Mouse (Mus musculus): ENCODE measurements around the gene Igf1. TPM values are rescaled to one million over a fixed set of nuclear protein-coding genes. Genes with fewer than 3 reads are reported as not detected.

Gene Igf1
- polyA plus RNA-seq, 1 experiment, result 0.48 TPM

- no peak overlapping the region for H3K4me2 ChIP-seq (ENCODE audit: low read depth)
- TF ChIP-seq REST (IDR thresholded peaks at IDR 0.05; ENCODE audit: insufficient read depth, insufficient read length) (no peak), SRF (IDR thresholded peaks at IDR 0.05; ENCODE audit: control insufficient read depth, insufficient read length, low read depth) (no peak), TCF3 (IDR thresholded peaks at IDR 0.05; ENCODE audit: insufficient read length, low read depth) (no peak), MAX (IDR thresholded peaks at IDR 0.05; ENCODE audit: low read depth) (no peak), TCF12 (IDR thresholded peaks at IDR 0.05; ENCODE audit: insufficient read depth, poor library complexity, severe bottlenecking) (no peak), USF1 (IDR thresholded peaks at IDR 0.05; ENCODE audit: low read depth) (no peak), MYOD1 (IDR thresholded peaks at IDR 0.05; ENCODE audit: control insufficient read depth in 1 of 3, insufficient read length in 2 of 3, low read depth in 2 of 3) (no peak), CEBPB (IDR thresholded peaks at IDR 0.05; ENCODE audit: insufficient read depth, poor library complexity, severe bottlenecking) (no peak), POLR2A (IDR thresholded peaks at IDR 0.05; ENCODE audit: insufficient read length, low read depth) (no peak), MYOG (IDR thresholded peaks at IDR 0.05; ENCODE audit: control insufficient read depth in 1 of 3, insufficient read depth in 1 of 3, insufficient read length in 2 of 3, low read depth in 2 of 3) (no peak), POLR2AphosphoS2 (IDR thresholded peaks at IDR 0.05; ENCODE audit: insufficient read length, low read depth) (no peak), E2F4 (IDR thresholded peaks at IDR 0.05; ENCODE audit: insufficient read depth) (no peak)
- H3ac ChIP-seq (ENCODE audit: control insufficient read depth, insufficient read length), result no peak overlapping the region
- H3K4me3 ChIP-seq, result no peak overlapping the region
- H3K79me2 ChIP-seq (ENCODE audit: control insufficient read depth, insufficient read depth), result no peaks in the 10 kb centered on the region
- no peaks in the 10 kb centered on the region for H3K27me3 ChIP-seq (ENCODE audit: control insufficient read depth, insufficient read depth, insufficient read length)
- no peaks in the 10 kb centered on the region for H3K36me3 ChIP-seq (ENCODE audit: control insufficient read depth, insufficient read depth)
These were observed 55.8 kb downstream of the Igf1 start for GRCm38 (mm10) chr10:87913852-87914251.

GRCm38 (mm10) chr10:87914932-87915331, 56.9 kb downstream of the Igf1 start:
- no peak overlapping the region for H3ac ChIP-seq (ENCODE audit: control insufficient read depth, insufficient read length)
- H3K79me2 ChIP-seq (ENCODE audit: control insufficient read depth, insufficient read depth), result no peaks in the 10 kb centered on the region
- no peaks in the 10 kb centered on the region for H3K27me3 ChIP-seq (ENCODE audit: control insufficient read depth, insufficient read depth, insufficient read length)
- no peak overlapping the region for H3K4me2 ChIP-seq (ENCODE audit: low read depth)
- TF ChIP-seq SRF (IDR thresholded peaks at IDR 0.05; ENCODE audit: control insufficient read depth, insufficient read length, low read depth) (no peak), TCF3 (IDR thresholded peaks at IDR 0.05; ENCODE audit: insufficient read length, low read depth) (no peak), CEBPB (IDR thresholded peaks at IDR 0.05; ENCODE audit: insufficient read depth, poor library complexity, severe bottlenecking) (no peak)
- no peak overlapping the region for H3K4me3 ChIP-seq
- H3K36me3 ChIP-seq (ENCODE audit: control insufficient read depth, insufficient read depth), result no peaks in the 10 kb centered on the region

GRCm38 (mm10) chr10:87915782-87916181, 57.7 kb downstream of the Igf1 start:
- Histone ChIP-seq H3K79me2 (ENCODE audit: control insufficient read depth, insufficient read depth) (no peaks in the 10 kb centered on the region), H3K4me2 (ENCODE audit: low read depth) (no peak overlapping the region)
- TF ChIP-seq CEBPB (IDR thresholded peaks at IDR 0.05; ENCODE audit: insufficient read depth, poor library complexity, severe bottlenecking), result no peak
- TF ChIP-seq TCF3 (IDR thresholded peaks at IDR 0.05; ENCODE audit: insufficient read length, low read depth), result no peak

GRCm38 (mm10) chr10:87922263-87922662, 64.2 kb downstream of the Igf1 start:
- no peaks in the 10 kb centered on the region for H3K27me3 ChIP-seq (ENCODE audit: control insufficient read depth, insufficient read depth, insufficient read length)
- TF ChIP-seq REST (IDR thresholded peaks at IDR 0.05; ENCODE audit: insufficient read depth, insufficient read length), result no peak
- TF ChIP-seq E2F4 (IDR thresholded peaks at IDR 0.05; ENCODE audit: insufficient read depth), result no peak
- no peak for TF ChIP-seq TCF3 (IDR thresholded peaks at IDR 0.05; ENCODE audit: insufficient read length, low read depth)
- no peak for TF ChIP-seq MAX (IDR thresholded peaks at IDR 0.05; ENCODE audit: low read depth)
- TF ChIP-seq CEBPB (IDR thresholded peaks at IDR 0.05; ENCODE audit: insufficient read depth, poor library complexity, severe bottlenecking), result no peak
- no peak for TF ChIP-seq MYOG (IDR thresholded peaks at IDR 0.05; ENCODE audit: control insufficient read depth in 1 of 3, insufficient read depth in 1 of 3, insufficient read length in 2 of 3, low read depth in 2 of 3)
- no peak overlapping the region for H3ac ChIP-seq (ENCODE audit: control insufficient read depth, insufficient read length)
- H3K4me2 ChIP-seq (ENCODE audit: low read depth), result no peak overlapping the region
- H3K79me2 ChIP-seq (ENCODE audit: control insufficient read depth, insufficient read depth), result no peaks in the 10 kb centered on the region
- no peaks in the 10 kb centered on the region for H3K36me3 ChIP-seq (ENCODE audit: control insufficient read depth, insufficient read depth)
- H3K4me3 ChIP-seq, result no peak overlapping the region

More at GRCm38 (mm10) chr10:87915782-87916181, 57.7 kb downstream of the Igf1 start:
- H3ac ChIP-seq (ENCODE audit: control insufficient read depth, insufficient read length), result no peak overlapping the region
- H3K27me3 ChIP-seq (ENCODE audit: control insufficient read depth, insufficient read depth, insufficient read length), result no peaks in the 10 kb centered on the region
- H3K4me3 ChIP-seq, result no peak overlapping the region
- H3K36me3 ChIP-seq (ENCODE audit: control insufficient read depth, insufficient read depth), result no peaks in the 10 kb centered on the region

GRCm38 (mm10) chr10:87926564-87926963, 68.5 kb downstream of the Igf1 start:
- H3ac ChIP-seq (ENCODE audit: control insufficient read depth, insufficient read length), result no peak overlapping the region
- no peak for TF ChIP-seq MYOD1 (IDR thresholded peaks at IDR 0.05; ENCODE audit: control insufficient read depth in 1 of 3, insufficient read length in 2 of 3, low read depth in 2 of 3)
- H3K36me3 ChIP-seq (ENCODE audit: control insufficient read depth, insufficient read depth), result no peaks in the 10 kb centered on the region
- H3K79me2 ChIP-seq (ENCODE audit: control insufficient read depth, insufficient read depth), result no peaks in the 10 kb centered on the region
- H3K4me2 ChIP-seq (ENCODE audit: low read depth), result peak overlapping the region; percentile 52
- H3K27me3 ChIP-seq (ENCODE audit: control insufficient read depth, insufficient read depth, insufficient read length), result no peaks in the 10 kb centered on the region
- no peak overlapping the region for H3K4me3 ChIP-seq

GRCm38 (mm10) chr10:87927131-87927609, 69.1 kb downstream of the Igf1 start:
- Histone ChIP-seq H3K27me3 (ENCODE audit: control insufficient read depth, insufficient read depth, insufficient read length) (no peaks in the 10 kb centered on the region), H3K36me3 (ENCODE audit: control insufficient read depth, insufficient read depth) (no peaks in the 10 kb centered on the region), H3K79me2 (ENCODE audit: control insufficient read depth, insufficient read depth) (no peaks in the 10 kb centered on the region), H3K4me2 (ENCODE audit: low read depth) (peak overlapping the region; percentile 52), H3ac (ENCODE audit: control insufficient read depth, insufficient read length) (no peak overlapping the region), H3K4me3 (no peak overlapping the region)
- TF ChIP-seq POLR2A (IDR thresholded peaks at IDR 0.05; ENCODE audit: insufficient read length, low read depth) (no peak), E2F4 (IDR thresholded peaks at IDR 0.05; ENCODE audit: insufficient read depth) (no peak), TCF12 (IDR thresholded peaks at IDR 0.05; ENCODE audit: insufficient read depth, poor library complexity, severe bottlenecking) (no peak), MYOD1 (IDR thresholded peaks at IDR 0.05; ENCODE audit: control insufficient read depth in 1 of 3, insufficient read length in 2 of 3, low read depth in 2 of 3) (peak; percentile 7 to 67 (median 63)), MAX (IDR thresholded peaks at IDR 0.05; ENCODE audit: low read depth) (peak; percentile 44), CEBPB (IDR thresholded peaks at IDR 0.05; ENCODE audit: insufficient read depth, poor library complexity, severe bottlenecking) (no peak), MYOG (IDR thresholded peaks at IDR 0.05; ENCODE audit: control insufficient read depth in 1 of 3, insufficient read depth in 1 of 3, insufficient read length in 2 of 3, low read depth in 2 of 3) (peak in 2 of 3 experiments; percentile 50 to 53), SRF (IDR thresholded peaks at IDR 0.05; ENCODE audit: control insufficient read depth, insufficient read length, low read depth) (no peak), TCF3 (IDR thresholded peaks at IDR 0.05; ENCODE audit: insufficient read length, low read depth) (no peak), USF1 (IDR thresholded peaks at IDR 0.05; ENCODE audit: low read depth) (peak; percentile 87), REST (IDR thresholded peaks at IDR 0.05; ENCODE audit: insufficient read depth, insufficient read length) (no peak), POLR2AphosphoS2 (IDR thresholded peaks at IDR 0.05; ENCODE audit: insufficient read length, low read depth) (no peak)

Data from myocyte (in vitro differentiated cells).